Mouse (Mus musculus) bone marrow, adult 2 months (tissue): Measurements from ENCODE around the gene Map2k6.

Experiments
- CTCF ChIP-seq: fragments of 200-500 bp; IDR thresholded peaks from 2 replicates; pipeline ENCODE4 v1.5.1; 2011; ENCODE audit warnings: low read length, control low read depth; ENCODE audit not compliant: control insufficient read depth, insufficient read depth
- POLR2A ChIP-seq: fragments of 200-500 bp; IDR thresholded peaks from 2 replicates; pipeline ENCODE4 v1.6.1; 2011; ENCODE audit warnings: low read depth, mild to moderate bottlenecking, control low read depth, low read length, borderline replicate concordance; ENCODE audit not compliant: control insufficient read depth

- no peak for TF ChIP-seq CTCF
- TF ChIP-seq POLR2A, result no peak
These were observed 13.4 kb upstream of the Map2k6 start for GRCm38 (mm10) chr11:110385487-110385886.
